Mouse (Mus musculus) C2C12 (cell line): Measurements from ENCODE around the gene Dot1l. TPM values are rescaled to one million over a fixed set of nuclear protein-coding genes. Genes with fewer than 3 reads are reported as not detected.

Experiments
- H3K27me3 ChIP-seq: one replicate; pipeline ENCODE4 v1.6.1; 2011; ENCODE audit not compliant: control insufficient read depth, insufficient read depth, insufficient read length
- H3K36me3 ChIP-seq: one replicate; pipeline ENCODE4 v1.6.1; 2011; ENCODE audit not compliant: control insufficient read depth, insufficient read depth
- H3K4me3 ChIP-seq: one replicate; pipeline ENCODE4 v1.5.1; 2011; ENCODE audit warnings: mild to moderate bottlenecking, control low read depth; ENCODE audit not compliant: poor library complexity, insufficient read depth, severe bottlenecking
- H3K79me2 ChIP-seq: one replicate; pipeline ENCODE4 v1.6.1; 2011; ENCODE audit not compliant: control insufficient read depth, insufficient read depth
- H3K79me3 ChIP-seq: one replicate; pipeline ENCODE4 v1.6.1; 2011; ENCODE audit warnings: low read depth, control low read depth
- H3ac ChIP-seq: one replicate; pipeline ENCODE3; 2011; ENCODE audit warnings: low read depth; ENCODE audit not compliant: control insufficient read depth, insufficient read length
- CEBPB ChIP-seq: IDR thresholded peaks from one replicate; pipeline ENCODE4 v1.6.1; 2011; ENCODE audit warnings: low read depth, mild to moderate bottlenecking, control low read depth, moderate library complexity
- CTCF ChIP-seq: IDR thresholded peaks from one replicate; pipeline ENCODE4 v1.5.1; 2011; ENCODE audit not compliant: control insufficient read depth, insufficient read depth, insufficient read length
- FOSL1 ChIP-seq: IDR thresholded peaks from one replicate; pipeline ENCODE4 v1.8.0; 2011; ENCODE audit warnings: mild to moderate bottlenecking, low read length; ENCODE audit not compliant: poor library complexity, insufficient read depth, severe bottlenecking
- MAX ChIP-seq: IDR thresholded peaks from one replicate; pipeline ENCODE4 v1.6.1; 2011; ENCODE audit warnings: mild to moderate bottlenecking, control low read depth
- MYOD1 ChIP-seq: IDR thresholded peaks from one replicate; pipeline ENCODE4 v1.6.1; 2011; ENCODE audit warnings: low read depth; ENCODE audit not compliant: control insufficient read depth, insufficient read length
- MYOG ChIP-seq: IDR thresholded peaks from one replicate; pipeline ENCODE4 v1.6.1; 2011; ENCODE audit not compliant: control insufficient read depth, insufficient read length; ENCODE audit errors: extremely low read depth
- USF1 ChIP-seq: IDR thresholded peaks from one replicate; pipeline ENCODE4 v1.6.1; 2011; ENCODE audit warnings: low read depth, mild to moderate bottlenecking, control low read depth, moderate library complexity
- polyA plus RNA-seq: library from polyadenylated mRNA; unstranded; fragments of >200 nt; fragmentation: generic; extraction: Trizol; gene quantifications from one replicate; pipeline ENCODE4 v1.2.1, GENCODE M21; 2012; ENCODE audit warnings: missing spikeins

The Dot1l gene
- polyA plus RNA-seq, 1 experiment: 19.1 TPM

GRCm38 (mm10) chr10:80732611-80733101, 22.4 kb upstream of the Dot1l start:
- no peak overlapping the region for H3K4me3 ChIP-seq
- H3K79me3 ChIP-seq: peaks cover 34% of the 10 kb centered on the region
- H3K27me3 ChIP-seq: no peaks in the 10 kb centered on the region
- TF ChIP-seq CEBPB (no peak), MYOD1 (no peak), USF1 (no peak), MYOG (no peak), FOSL1 (no peak), CTCF (no peak), MAX (no peak)
- peaks cover 74% of the 10 kb centered on the region for H3K36me3 ChIP-seq
- H3K79me2 ChIP-seq: peaks cover 53% of the 10 kb centered on the region
- no peak overlapping the region for H3ac ChIP-seq

- no peaks in the 10 kb centered on the region for H3K27me3 ChIP-seq
- peaks cover 49% of the 10 kb centered on the region for H3K36me3 ChIP-seq
- no peak overlapping the region for H3K4me3 ChIP-seq
- H3K79me2 ChIP-seq: peaks cover 94% of the 10 kb centered on the region
- peaks cover 74% of the 10 kb centered on the region for H3K79me3 ChIP-seq
- no peak overlapping the region for H3ac ChIP-seq
- TF ChIP-seq FOSL1: no peak
Measured at GRCm38 (mm10) chr10:80736731-80737130, 18.3 kb upstream of the Dot1l start.

- peaks cover 46% of the 10 kb centered on the region for H3K36me3 ChIP-seq
- H3K4me3 ChIP-seq: no peak overlapping the region
- TF ChIP-seq MYOD1 (no peak), FOSL1 (no peak), USF1 (no peak), CTCF (no peak), MAX (no peak), CEBPB (no peak), MYOG (no peak)
- no peaks in the 10 kb centered on the region for H3K27me3 ChIP-seq
- H3ac ChIP-seq: no peak overlapping the region
- peaks cover 73% of the 10 kb centered on the region for H3K79me3 ChIP-seq
- H3K79me2 ChIP-seq: peaks cover 84% of the 10 kb centered on the region
Measured at GRCm38 (mm10) chr10:80738657-80739056, 16.3 kb upstream of the Dot1l start.

- no peaks in the 10 kb centered on the region for H3K27me3 ChIP-seq
- peaks cover 56% of the 10 kb centered on the region for H3K79me3 ChIP-seq
- H3K79me2 ChIP-seq: peaks cover 59% of the 10 kb centered on the region
- H3K36me3 ChIP-seq: peaks cover 24% of the 10 kb centered on the region
- peak overlapping the region; percentile 98 for H3ac ChIP-seq
- TF ChIP-seq USF1 (no peak), CTCF (no peak), MYOD1 (no peak), MYOG (no peak), MAX (no peak), CEBPB (no peak), FOSL1 (no peak)
- H3K4me3 ChIP-seq: peak overlapping the region; percentile 96
Measured at GRCm38 (mm10) chr10:80741146-80741545, 13.9 kb upstream of the Dot1l start.

GRCm38 (mm10) chr10:80741634-80742179, 13.3 kb upstream of the Dot1l start:
- Histone ChIP-seq H3K4me3 (peak overlapping the region; percentile 96), H3K79me3 (peaks cover 51% of the 10 kb centered on the region), H3ac (peak overlapping the region; percentile 98), H3K27me3 (no peaks in the 10 kb centered on the region), H3K36me3 (peaks cover 22% of the 10 kb centered on the region), H3K79me2 (peaks cover 54% of the 10 kb centered on the region)
- TF ChIP-seq MYOG (no peak), CTCF (no peak), CEBPB (no peak), MYOD1 (no peak), FOSL1 (no peak), MAX (no peak), USF1 (no peak)

- Histone ChIP-seq H3K36me3 (peaks cover 15% of the 10 kb centered on the region), H3K79me3 (peaks cover 45% of the 10 kb centered on the region), H3K4me3 (peak within 1 kb of the TSS; percentile 96), H3ac (peak within 1 kb of the TSS; percentile 98), H3K27me3 (no peaks in the 10 kb centered on the region), H3K79me2 (peaks cover 47% of the 10 kb centered on the region)
- TF ChIP-seq CTCF: no peak
- TF ChIP-seq MAX: peak; percentile 74
- TF ChIP-seq USF1: peak; percentile 80
- no peak for TF ChIP-seq MYOG
- TF ChIP-seq FOSL1: no peak
- no peak for TF ChIP-seq MYOD1
- TF ChIP-seq CEBPB: no peak
Measured at GRCm38 (mm10) chr10:80742180-80742978, 12.6 kb upstream of the Dot1l start, which contains the start of gene Ap3d1. TSS of gene Ap3d1 (minus strand) at chr10:80742264.
